Mouse (Mus musculus): ENCODE measurements at regions not wholly inside any gene's neighbourhood (a gene's known extent, or its start where the extent isn't known, plus 50 kb on each side); places are given as distances from the start of the nearest gene placed in this dataset.

DNA sequence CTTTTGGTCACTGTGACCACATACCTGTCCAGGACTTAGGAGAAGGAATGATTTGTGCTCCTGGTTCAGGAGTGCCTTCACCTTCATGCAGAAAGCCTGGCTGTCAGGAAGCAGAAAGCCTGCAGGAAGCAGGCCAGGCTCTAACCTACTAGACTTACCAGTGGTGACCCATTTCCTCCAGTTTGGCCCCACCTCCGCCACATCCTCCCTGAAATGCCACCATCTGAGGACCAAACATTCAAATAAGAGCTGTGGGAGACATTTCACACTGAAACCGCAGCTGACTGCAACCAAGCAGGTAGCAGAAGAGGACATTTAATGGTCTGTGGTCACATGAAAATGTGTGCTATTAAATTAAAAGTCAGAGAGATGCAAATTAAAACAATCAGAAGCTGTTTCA, 50.3 kb upstream of the Armc2 start:
- no peak for DNase-seq (ENCODE audit: low spot score in 2 of 2)

Data from urinary bladder, postnatal 36 days (tissue).